Comparison of ENCODE assay signal across 8 mouse cellular contexts in the genomic region with DNA sequence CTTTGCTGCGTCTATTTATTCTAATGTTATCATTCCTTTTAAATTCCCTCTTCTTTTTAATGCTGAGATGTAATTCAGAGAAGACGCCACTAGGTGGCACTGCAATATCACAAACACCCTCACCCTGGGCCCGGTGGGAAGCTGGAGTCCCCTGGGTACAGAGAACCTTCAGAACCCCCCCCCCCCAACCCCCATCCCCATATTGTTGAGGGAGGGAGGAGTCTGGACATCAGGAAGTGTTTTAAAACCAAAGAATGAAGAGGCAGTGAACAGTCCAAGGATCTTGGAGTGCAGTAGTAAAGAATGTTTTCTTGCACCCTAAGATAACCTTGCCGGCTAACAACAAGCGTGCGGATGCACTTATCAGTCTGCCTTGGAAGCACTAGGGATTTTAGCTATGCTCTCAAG. TPM values are rescaled to one million over a fixed set of nuclear protein-coding genes. Genes with fewer than 3 reads are reported as not detected.
DNase-seq lines count a peak whose midpoint lies in the region; ATAC-seq lines count a peak whose summit lies in the region.

No protein-coding gene starts in this region.

- no peak overlapping the region for H3K4me2 ChIP-seq in forebrain, embryonic 11.5 days (ENCODE audit: low read depth, low read length, severe bottlenecking)
- H3K4me2 ChIP-seq in stomach, embryonic 15.5 days: 0 out of 2 replicates have a peak overlapping the region, but pooled peaks have one; percentile 3

- H3K9ac ChIP-seq in forebrain, embryonic 11.5 days (ENCODE audit: low read length): no peak overlapping the region
- no peak overlapping the region for H3K9ac ChIP-seq in stomach, embryonic 15.5 days

- H3K4me1 ChIP-seq in forebrain, embryonic 11.5 days (replicated peaks; ENCODE audit: control insufficient read depth, insufficient read depth, low read length): no peaks in the 10 kb centered on the region
- 0 out of 2 replicates have a peak, but pooled peaks cover 4% of the 10 kb centered on the region for H3K4me1 ChIP-seq in stomach, embryonic 15.5 days

- H3K9me3 ChIP-seq in forebrain, embryonic 11.5 days (ENCODE audit: control insufficient read depth, low read length): no peaks in the 10 kb centered on the region
- no peaks in the 10 kb centered on the region for H3K9me3 ChIP-seq in stomach, embryonic 15.5 days

- ATAC-seq in forebrain, embryonic 11.5 days (replicated peaks; ENCODE audit: low FRiP score): peak; percentile 84
- ATAC-seq in stomach, embryonic 15.5 days (ENCODE audit: insufficient read depth, low FRiP score, low read depth): peak; percentile 50; the same call in 1 of the 2 replicates

- DNase-seq in layer of hippocampus, adult 11-12 months (ENCODE audit: low spot score): peak; percentile 13
- no peak for DNase-seq in layer of hippocampus, adult 9-10 months (ENCODE audit: low spot score)
- DNase-seq in Muller cell, postnatal 12 days (ENCODE audit: inconsistent ontology term): peak; percentile 20
- DNase-seq in forebrain, embryonic 11.5 days (ENCODE audit: low spot score): peak; percentile 68
- peak; percentile 16 for DNase-seq in hindlimb bud, embryonic 11.5 days (ENCODE audit: extremely low spot score, low read depth, low spot score)
- peak; percentile 26 for DNase-seq in lung, postnatal 36 days
- DNase-seq in spleen, postnatal 10 days (ENCODE audit: low spot score in 2 of 2): no peak

- H3K36me3 ChIP-seq in forebrain, embryonic 11.5 days (ENCODE audit: control insufficient read depth, insufficient read depth, low read length): no peaks in the 10 kb centered on the region
- H3K36me3 ChIP-seq in stomach, embryonic 15.5 days: no peaks in the 10 kb centered on the region

- no peak overlapping the region for H3K4me3 ChIP-seq in forebrain, embryonic 11.5 days (ENCODE audit: low read depth, low read length)
- H3K4me3 ChIP-seq in stomach, embryonic 15.5 days (replicated peaks): no peak overlapping the region

- 45% methylated on average over 6 of the region's 6 CpGs for WGBS in forebrain, embryonic 11.5 days
- 30% methylated on average over 6 of the region's 6 CpGs for WGBS in stomach, embryonic 15.5 days

- H3K27ac ChIP-seq in forebrain, embryonic 11.5 days (ENCODE audit: low read depth, low read length): no peak overlapping the region
- H3K27ac ChIP-seq in stomach, embryonic 15.5 days: no peak overlapping the region

- no peaks in the 10 kb centered on the region for H3K27me3 ChIP-seq in forebrain, embryonic 11.5 days (ENCODE audit: control insufficient read depth, insufficient read depth, low read length)
- no peaks in the 10 kb centered on the region for H3K27me3 ChIP-seq in stomach, embryonic 15.5 days (replicated peaks)

RNA-seq across cellular contexts. Expression of gene Col4a4, which starts 32.2 kb away (rescaled TPM):
- 0.12 and 0.21 TPM in 2 replicates for polyA plus RNA-seq in forebrain, embryonic 11.5 days (2014; fragmentation: Nextera tagmentation; extraction: Ambion mirVana)
- polyA plus RNA-seq in stomach, embryonic 15.5 days (2015; fragmentation: Nextera tagmentation; extraction: Ambion mirVana): 0.64 and 0.66 TPM in 2 replicates

RNA-seq across cellular contexts. Expression of gene Col4a3, which starts 32.3 kb away (rescaled TPM):
- 0.08 and 0.28 TPM in 2 replicates for polyA plus RNA-seq in forebrain, embryonic 11.5 days (2014; fragmentation: Nextera tagmentation; extraction: Ambion mirVana)
- polyA plus RNA-seq in stomach, embryonic 15.5 days (2015; fragmentation: Nextera tagmentation; extraction: Ambion mirVana): 0.36 and 0.42 TPM in 2 replicates

Comparison
In these comparisons a context has a peak if more than half of its experiments do, and no peak if none do; other contexts are left out.
1. DNase-seq: peak in layer of hippocampus, adult 11-12 months (single experiment), Muller cell, postnatal 12 days (single experiment), forebrain, embryonic 11.5 days (single experiment), hindlimb bud, embryonic 11.5 days (single experiment) and lung, postnatal 36 days (single experiment); none in layer of hippocampus, adult 9-10 months (single experiment) and spleen, postnatal 10 days (0 of 2).